Mouse (Mus musculus) frontal cortex, postnatal 10 days (tissue): ENCODE results near the gene Gtf3c1.

Source experiments
- DNase-seq, 2 experiments: peaks; one replicate each; pipeline ENCODE4 v3.0.0; 2022; ENCODE audit warnings: low spot score in 2 of 2, mixed read lengths in 1 of 2

Gtf3c1 gene

DNA sequence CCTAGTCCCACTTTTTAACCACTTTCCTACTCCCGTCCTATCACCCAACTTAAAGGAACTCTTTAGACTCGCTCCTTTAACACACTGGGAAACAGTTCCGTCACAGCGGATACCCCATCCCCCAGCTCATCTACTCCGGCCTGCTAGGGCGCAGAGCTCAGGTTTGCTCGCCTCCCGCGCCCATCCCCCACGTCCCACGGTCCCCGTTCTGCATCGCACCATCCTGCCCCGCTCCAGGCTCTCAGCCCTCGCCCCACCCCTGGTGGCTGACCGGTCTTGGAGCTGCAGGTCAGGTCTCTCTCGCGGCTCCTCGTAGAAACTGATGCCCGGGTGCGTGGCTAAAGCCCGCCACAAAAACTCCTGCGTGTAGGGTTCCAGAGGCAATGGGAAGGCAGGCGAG is 394 bp downstream of the Gtf3c1 start:
- DNase-seq, result peak; percentile 64 to 70

DNA sequence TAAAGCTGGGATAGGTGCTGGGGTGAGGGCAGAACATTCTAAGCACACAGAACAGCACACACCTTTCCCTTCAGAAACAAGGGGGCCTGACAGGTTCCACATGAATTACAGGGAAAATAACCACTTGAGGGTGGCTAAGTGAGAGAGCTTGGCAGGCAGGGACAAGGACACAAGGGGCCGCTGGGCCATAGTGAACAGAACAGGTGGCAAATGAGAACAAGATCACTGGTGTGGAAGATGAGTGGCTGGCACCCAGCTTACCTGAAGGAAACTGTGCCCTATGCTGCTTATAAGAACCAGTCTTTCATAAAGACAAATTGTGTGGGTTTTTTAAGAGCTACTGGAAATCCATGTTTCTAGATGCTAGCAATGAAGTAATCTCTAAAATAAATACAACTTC is 4.8 kb downstream of the Gtf3c1 start:
- no peak for DNase-seq

DNA sequence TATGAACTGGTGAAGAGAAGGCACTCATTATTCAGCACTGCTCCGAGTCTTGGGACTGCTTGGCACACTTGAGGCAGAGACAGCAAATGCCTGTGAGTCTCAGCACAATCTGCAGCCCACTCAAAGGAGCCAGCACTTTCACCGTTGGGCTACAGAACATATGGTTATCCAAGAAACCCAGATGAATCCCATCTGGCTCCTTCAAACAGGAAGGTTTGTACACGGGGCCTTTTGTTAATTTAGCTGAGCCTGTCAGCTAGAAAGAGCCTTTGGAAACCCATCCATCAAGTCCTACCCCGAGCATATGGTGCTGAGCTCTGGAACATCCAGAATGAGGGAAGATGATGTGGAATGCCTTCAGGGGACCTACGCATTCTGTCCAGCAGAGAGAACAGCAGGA is 13.5 kb downstream of the Gtf3c1 start:
- peak in 1 of 2 experiments; percentile 34 for DNase-seq

DNA sequence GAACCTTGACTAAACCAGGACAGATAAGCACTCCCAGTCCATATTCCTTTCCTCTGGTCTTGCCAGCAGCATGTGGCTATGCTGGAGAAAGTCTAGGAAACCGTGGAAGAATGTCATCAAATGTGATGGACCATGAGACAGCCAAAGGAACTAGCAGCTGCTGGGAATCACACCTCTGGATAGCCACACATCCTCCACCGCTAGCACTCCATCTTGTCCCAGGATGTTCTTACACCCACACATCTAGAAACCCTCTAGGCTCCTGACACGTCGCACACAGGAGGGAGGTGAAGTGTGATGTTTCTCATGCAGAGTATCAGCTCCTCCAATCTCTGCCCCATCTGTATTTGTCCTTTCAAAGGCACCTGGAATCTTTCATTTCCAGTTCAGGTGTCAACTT is 17.1 kb downstream of the Gtf3c1 start:
- peak in 1 of 2 experiments; percentile 18 for DNase-seq

DNA sequence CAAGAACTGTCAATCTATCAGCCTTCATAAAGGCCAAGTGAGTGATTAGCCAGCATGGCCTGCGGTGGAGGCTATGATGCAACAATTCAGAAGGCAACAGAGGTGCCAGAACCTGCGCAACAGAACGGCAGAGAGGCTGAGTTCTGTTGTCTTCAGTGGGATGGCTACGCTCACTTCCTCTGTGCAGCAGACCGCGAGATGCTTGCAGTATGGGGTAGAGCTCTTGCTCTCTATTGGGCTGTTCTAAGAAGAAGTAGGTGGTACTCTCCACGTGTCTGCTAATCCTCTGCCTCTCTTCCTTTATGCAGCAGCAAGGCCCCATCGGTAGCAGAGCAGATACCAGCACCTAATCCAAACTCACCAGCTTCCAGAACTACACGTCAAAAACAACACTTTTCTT is 27.6 kb downstream of the Gtf3c1 start:
- no peak for DNase-seq

DNA sequence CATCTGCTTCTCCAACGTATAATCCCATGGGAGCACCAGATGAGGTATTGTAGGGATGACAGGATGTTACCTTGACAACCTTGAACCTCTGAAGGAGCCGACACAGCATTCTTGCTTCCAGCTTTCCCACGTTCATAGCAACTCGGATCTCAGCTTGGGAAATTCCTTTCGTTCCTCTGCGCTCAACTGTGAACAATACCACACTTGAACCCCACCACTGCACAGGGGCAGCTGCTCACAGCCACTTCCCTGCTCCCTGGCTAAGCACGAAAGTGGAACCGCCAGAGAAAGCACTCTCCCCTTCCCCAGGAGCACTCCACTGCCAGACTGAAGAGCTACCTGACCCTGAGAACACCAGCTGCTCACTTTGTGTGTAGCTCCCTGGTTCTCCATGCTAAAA is 28.8 kb downstream of the Gtf3c1 start:
- no peak for DNase-seq

DNA sequence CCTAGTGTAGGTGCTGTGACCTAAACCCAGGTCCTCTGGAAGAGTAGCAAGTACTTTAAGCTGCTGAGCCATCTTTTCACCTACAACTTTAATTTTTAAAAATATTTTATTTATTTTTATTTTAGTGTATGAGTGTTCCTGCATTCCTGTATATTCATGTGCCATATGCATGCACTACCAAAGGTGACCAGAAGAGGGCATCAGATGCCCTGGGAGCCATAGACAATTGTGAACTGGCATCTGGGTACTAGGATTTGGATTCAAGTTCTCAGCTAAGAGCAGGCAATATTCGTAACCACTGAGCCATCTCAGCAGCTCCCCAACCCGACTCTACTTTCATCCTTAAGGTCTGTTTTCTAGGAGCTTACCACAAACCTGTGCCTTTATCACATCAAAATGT is 32.7 kb downstream of the Gtf3c1 start:
- peak in 1 of 2 experiments; percentile 21 for DNase-seq

DNA sequence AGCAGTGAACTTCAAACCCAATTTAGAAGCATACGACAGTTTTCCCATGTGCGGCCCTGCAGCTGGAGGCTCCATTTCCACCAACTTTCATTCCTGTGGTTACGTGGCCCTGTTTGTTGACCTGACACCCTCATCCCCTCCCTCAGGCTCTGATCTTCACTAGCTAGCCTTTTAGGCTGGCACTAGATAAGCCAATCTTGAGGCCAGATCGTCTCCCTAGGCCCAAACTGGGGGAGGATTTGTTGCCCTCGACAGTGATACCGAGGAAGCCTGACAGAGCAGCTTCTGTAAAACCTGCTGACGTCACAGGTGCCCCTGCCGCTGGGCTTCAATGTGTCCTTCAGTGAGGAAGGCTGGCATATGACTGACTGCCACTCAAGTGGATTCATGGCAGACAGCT is 36.2 kb downstream of the Gtf3c1 start:
- DNase-seq, result no peak

DNA sequence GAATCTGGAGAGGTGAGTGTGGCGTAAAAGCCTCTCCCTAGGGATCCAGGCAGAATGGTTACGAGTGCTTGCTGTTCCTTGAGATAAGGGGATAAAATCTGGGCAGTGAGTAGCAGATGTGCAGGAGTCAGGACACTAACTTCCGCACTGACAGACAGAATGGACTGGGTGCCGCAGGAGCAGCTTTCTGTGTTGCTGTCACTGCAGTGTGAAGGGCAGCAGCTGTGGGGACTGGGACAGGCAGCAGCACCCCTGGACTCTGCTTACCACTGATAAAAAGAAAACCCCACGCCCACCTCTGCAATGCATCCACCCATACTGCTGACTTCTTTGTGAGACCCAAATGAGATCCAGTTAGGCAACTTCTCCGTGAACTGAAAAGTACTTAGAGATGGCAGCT is 36.7 kb downstream of the Gtf3c1 start:
- no peak for DNase-seq

DNA sequence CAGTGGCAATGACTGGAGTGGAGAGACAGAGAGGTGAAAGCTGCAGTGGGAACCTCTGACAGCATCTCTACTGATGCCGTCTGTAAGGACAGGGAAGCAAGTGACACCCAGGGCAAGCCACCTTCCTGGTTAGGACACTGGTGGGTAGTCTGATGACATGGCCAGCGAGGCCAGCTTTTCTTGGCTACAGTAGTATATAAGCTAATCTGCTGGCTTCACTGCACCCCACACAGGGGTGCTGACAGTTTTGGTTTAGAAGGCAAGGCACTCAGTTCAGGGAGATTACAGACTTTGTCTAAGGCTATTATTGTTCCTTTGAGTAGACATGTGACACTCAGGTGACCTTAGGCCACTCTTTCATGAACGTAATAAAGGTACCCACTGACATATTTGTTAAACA is 43.9 kb downstream of the Gtf3c1 start:
- DNase-seq, result no peak

DNA sequence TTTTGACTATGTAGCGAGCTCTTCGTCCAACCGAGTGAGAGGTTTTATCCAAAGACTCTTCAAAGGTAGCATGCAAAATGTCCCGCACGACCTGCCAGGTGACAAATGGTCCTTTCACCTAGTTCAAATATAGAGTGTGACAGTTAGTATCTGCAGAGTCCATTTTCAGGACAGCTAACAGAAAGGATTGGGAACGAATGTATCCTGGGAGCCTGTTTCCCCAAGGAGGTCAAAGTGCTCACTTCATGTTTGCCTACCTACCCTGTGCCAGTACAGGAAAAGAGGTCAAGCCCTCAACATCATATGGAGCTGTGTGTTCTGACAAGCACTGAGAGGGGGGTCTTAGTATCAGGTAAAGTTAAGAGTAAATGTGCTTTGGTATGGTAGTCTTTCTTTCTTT is 50.1 kb downstream of the Gtf3c1 start:
- DNase-seq, result no peak

DNA sequence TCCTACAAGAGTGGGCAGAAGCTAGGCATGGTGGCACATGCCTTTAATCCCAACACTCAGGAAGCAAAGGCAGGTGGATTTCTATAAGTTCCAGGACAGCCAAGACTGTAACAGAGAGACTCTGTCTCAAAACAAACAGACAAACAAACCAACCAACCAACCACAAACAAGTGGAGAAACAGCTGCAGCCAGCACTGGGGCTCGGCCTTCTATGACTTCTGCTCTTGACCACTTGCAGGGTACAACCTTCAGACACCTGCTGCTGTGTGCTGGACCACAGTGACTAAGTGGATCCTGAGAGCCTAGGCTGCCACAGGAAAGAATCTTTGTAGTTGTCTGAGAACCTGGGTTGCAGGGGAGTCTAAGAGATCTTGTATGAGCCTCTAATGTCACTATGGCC is 58.6 kb downstream of the Gtf3c1 start:
- no peak for DNase-seq

DNA sequence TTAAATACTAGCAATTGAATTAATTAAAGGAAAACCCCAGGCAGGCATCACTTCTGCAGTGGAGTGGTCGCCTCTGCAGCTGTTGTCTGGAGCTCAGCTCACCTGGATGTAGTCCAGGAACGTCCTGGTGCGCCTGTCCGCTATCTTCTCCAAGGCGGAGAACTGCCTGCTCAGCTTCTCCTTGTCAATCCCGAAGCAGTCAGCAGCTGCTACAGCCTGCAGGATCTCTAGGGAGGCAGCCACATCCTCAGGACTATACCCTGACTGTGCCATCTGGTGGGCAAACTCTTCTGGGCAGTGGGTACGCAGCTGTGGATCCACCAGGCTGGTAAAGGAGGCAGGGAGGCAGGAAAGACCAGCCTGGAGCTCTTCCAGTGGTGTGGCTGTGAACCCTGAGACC is 62.2 kb downstream of the Gtf3c1 start:
- DNase-seq, result no peak

DNA sequence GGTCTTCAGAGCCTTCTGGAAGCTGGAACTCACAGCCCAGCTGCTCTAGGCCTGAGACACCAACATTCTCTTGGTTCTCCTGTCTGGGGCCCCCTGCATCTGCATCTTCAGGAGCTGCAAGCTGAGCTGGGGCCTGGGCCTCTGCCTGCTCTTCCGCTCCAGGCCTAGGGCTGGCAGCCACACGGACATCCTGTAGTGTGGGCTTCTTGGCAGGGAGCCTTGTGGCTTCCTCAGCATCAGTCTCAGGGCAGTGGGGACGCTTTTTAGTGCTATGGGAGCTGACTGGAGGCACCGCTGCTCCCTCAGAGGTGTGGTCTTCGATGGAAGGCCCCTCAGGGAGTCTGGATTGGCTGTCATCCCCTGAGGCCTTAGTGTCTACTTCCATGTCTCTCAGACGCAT is 63.7 kb downstream of the Gtf3c1 start:
- DNase-seq, result no peak

DNA sequence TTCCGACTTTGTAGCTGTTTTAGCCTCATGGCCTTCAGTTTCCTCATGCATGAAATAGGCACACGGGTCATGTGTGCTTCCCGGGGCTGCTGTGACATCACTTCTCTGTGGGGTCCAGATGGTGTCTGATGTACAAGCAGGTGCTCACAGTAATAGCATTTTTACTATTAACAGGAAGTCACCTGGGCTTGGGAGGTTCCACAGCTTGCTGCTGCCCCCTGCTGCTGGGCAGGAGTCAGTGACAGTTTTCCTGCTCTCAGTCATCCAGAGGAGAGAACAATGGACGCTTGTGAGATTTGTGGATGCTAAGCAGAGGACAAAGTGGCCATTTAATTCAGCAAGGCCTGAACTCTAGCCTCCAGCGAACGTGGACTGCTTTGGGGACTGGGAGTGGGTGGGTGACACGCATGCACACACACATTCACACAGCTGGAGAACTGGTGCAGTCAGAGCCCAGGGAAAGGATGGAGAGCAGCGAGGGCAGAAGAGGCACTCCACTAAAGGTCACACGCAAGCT is 68.7 kb downstream of the Gtf3c1 start:
- DNase-seq, result peak; percentile 57 to 66

DNA sequence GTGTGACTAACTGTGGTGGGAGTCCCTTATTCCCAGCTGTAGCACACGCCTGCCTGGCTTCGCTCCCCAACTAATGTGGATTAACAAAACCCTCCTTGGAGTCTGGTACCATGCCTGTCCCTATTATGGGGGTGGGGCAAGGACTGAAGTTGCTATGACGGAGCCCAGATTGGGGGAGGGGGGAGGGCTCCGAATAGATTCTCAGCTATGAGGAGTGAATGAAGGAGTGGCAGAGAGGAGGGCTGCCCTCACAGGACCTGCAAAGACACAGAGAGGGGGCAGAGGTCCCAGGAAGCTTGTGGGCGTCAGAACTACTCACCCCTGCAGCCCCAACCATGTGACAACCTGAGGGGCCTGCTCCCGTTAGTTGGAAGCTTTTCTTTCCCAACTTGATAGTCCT is 69.2 kb downstream of the Gtf3c1 start:
- DNase-seq, result no peak

DNA sequence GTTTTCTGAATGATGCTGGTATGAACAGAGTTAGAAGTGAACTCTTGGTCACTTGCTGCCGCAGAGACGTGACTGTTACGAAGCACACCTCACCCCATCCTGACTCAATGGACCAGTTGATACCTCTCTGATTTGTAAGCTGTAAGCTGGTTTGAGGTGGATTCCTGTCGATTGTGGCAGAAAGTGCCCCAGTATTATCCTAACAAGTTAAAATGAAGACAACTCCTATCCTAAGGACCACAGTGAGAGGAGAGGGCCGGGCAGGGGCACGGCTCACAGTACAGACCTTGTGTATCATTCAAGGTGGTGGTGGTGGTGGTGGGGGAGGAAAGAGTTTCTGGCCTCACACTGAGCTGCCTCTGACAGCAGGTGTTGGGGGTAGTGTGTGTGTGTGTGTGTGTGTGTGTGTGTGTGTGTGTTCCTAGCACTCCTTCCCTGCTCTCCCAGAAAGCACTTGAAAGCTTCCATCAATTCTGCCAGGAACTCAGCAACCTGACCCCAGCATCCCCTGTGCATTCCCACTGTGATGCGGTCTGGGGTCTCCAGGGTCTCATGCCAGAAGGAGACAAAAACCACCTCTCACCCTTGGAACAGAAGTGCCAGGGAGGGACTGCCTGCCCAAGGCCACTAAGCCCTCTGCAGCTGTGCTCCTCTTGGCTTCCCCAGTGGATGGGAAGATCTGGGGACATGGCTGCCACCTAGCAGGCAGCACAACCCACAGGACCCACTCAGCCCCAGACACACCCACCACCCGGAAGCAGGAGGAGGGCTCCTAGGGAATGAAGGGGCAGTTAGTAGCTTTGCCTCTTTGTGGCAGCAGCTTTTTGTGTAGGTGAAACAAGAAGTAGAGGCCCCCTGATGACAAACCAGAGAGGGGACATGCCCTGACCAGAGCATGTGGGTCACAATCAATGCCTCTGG is 70.1 kb downstream of the Gtf3c1 start:
- no peak for DNase-seq

DNA sequence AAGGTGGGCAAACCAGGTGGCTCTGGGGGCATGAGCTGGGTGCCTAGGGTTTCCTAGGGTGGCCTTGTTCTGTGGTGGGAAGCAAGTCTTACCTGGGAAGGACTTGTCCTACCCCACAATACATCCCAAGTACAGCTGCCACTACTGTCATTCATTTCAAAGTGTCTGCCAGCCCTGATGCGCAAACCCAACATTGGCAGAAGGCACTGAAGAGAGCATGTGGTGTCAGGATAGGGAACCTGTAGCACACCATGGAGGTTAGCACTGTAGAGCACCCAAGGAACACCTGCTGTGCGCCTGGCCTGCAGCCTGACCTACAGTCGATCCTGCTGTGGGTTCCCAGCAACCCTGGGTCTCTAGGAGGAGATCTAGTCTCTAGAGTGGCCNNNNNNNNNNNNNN is 76.6 kb downstream of the Gtf3c1 start:
- DNase-seq, result no peak

DNA sequence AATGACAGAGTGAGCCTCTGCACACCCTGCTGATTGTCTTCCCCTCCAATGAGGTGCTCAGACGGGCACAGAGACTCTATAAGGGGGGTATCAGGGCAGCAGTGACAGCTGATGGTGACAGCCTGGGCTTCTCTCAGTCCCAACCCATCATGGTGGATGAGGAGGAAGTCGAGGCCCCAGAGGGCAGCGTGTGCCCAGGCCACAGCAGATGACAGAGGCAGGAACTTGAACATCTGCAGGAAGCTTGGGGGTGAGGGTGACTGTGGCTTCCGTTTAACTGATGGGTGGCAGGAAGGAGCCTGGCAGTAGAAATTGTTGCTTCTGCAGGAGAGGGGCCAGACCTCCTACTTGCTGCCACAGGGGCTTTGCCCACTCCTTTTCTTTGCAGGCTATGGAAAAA is 77.3 kb downstream of the Gtf3c1 start:
- no peak for DNase-seq

DNA sequence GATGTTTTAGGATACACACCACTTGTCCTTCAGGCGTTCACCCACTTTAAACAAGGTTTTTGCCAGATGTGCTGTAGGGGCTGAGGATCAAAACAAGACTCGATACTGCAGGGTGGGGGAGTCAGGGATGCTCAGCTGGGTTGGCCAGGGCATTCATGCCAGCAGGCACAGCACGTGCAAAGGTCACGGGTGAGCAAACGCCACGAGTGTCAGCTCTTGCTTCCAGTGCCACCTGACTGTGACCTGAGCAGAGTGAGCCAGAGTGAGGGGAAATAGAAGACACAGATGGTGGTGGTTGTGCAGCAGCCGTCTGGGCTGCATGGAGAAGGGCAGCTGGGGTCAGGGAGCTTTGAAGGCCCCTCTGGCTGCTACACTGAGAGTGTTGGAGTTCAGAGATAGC is 81.8 kb downstream of the Gtf3c1 start:
- DNase-seq, result no peak

DNA sequence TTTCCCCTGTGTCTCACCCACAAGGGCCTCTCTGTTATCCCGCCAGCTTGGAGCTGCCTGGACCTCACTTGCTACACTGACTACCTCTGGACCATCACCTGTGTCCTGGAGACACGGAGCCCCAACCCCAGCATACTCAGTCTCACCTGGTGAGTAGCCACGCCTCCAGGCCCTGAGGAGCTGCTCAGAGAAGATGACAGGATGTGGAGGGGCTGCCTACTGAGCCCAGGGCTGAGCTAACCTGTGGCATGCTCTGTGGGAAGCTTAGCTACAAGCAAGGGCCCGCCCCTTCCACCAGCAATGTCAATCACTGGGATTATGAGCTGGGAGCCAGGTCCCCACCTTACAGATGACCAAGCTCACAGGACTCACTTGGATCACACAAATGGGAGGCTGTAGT is 82.4 kb downstream of the Gtf3c1 start:
- no peak for DNase-seq

DNA sequence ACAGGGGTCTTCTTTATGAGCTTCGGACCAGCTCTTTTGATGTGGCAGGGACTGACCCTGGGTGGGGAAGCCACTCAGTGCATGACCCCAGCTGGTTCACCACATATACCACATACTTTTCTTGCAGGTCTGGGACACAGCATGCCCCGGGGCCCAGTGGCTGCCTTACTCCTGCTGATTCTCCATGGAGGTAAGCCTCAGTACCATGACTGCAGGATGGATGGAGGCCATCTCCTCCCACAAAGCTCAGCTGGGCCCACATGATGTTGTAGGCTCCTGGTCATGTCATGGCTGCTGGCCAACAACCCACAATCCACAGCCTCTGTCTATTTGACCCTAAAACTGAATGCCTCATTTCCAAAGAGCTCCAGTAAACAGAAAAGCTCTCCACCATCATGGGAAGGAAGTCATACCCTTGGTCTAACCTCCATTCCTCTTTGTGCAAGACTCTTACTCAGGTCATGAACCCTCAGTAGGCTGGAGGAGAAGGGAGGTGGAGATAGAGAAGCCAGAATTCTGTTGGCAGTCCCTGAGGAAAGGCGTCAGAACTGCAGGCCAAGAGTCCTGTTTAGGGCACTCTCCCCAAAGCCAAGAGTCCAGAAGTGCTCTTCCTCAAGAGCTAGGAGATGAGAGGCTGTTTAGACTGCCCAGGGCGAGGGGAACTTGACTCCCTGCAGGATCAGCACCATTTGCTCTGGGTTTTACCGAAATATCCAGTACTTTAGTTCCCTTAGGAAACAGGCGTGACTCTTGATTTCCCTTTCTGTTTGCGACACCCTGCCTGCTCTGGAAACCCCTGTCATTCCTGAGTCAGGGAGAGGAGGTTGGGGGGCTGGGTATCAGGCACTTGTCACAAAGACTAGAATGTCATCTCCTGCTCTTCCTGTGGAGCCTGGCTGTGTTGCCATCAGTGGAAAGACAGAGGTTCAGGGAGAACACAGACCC is 84.6 kb downstream of the Gtf3c1 start:
- no peak for DNase-seq

DNA sequence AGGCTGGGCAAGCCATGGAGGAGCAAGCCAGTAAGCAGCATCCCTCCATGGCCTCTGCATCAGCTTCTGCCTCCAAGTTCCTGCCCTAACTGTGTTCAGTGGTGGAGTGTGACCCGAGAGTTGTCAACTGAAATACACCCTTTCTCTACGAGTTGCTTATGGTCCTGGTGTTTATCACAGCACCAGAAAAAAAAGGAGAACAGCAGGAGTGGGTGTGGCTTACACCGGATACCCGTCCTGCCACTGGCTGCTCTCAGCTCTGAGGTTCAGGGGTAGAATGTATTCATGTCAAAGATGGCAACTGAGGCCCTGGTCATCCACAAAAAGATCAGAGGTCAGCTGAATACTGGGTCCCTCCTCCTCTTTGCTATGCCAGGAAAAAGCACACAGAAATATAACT is 87.5 kb downstream of the Gtf3c1 start:
- no peak for DNase-seq
